Mouse (Mus musculus) MEL (cell line): ENCODE measurements around the gene Lamtor4. TPM values are rescaled to one million over a fixed set of nuclear protein-coding genes. Genes with fewer than 3 reads are reported as not detected.

Source experiments
- DNase-seq: peaks from one replicate; pipeline ENCODE4 v3.0.0; 2011; ENCODE audit warnings: low read depth, low spot score
- H3K27ac ChIP-seq: 2 replicates; pipeline ENCODE4 v1.5.1; 2012; ENCODE audit warnings: low read depth, mild to moderate bottlenecking, control low read depth, low read length, moderate library complexity; ENCODE audit not compliant: control insufficient read depth
- H3K27me3 ChIP-seq, 2 experiments: fragments of 150-350 bp in 1 of 2; sonication (generic) in 1 of 2; 2 replicates each; pipeline ENCODE4 v1.6.1; 2012; ENCODE audit warnings: low read length in 2 of 2, mild to moderate bottlenecking in 2 of 2, improper control_type of control experiment in 1 of 2, moderate library complexity in 1 of 2; ENCODE audit not compliant: insufficient read depth in 2 of 2, control insufficient read depth in 1 of 2
- H3K36me3 ChIP-seq, 2 experiments: 2 replicates each; pipeline ENCODE4 v1.6.1; 2012 to 2014; ENCODE audit warnings: low read length in 2 of 2, improper control_type of control experiment in 1 of 2, inconsistent platforms in 1 of 2, mild to moderate bottlenecking in 1 of 2; ENCODE audit not compliant: insufficient read depth in 2 of 2, control insufficient read depth in 1 of 2
- H3K4me1 ChIP-seq, 2 experiments: fragments of 150-350 bp in 1 of 2; sonication (generic) in 1 of 2; 2 replicates each; pipeline ENCODE4 v1.6.1; 2012; ENCODE audit warnings: low read length in 2 of 2, improper control_type of control experiment in 1 of 2, mild to moderate bottlenecking in 1 of 2; ENCODE audit not compliant: insufficient read depth in 2 of 2, control insufficient read depth in 1 of 2
- H3K4me3 ChIP-seq, 2 experiments: fragments of 150-350 bp in 1 of 2; sonication (generic) in 1 of 2; 2 replicates each; pipeline ENCODE4 v1.5.1; 2012; ENCODE audit warnings: low read depth in 2 of 2, low read length in 2 of 2, mild to moderate bottlenecking in 2 of 2, moderate library complexity in 2 of 2, control low read depth in 1 of 2, improper control_type of control experiment in 1 of 2; ENCODE audit not compliant: control insufficient read depth in 1 of 2, insufficient read depth in 1 of 2
- H3K79me2 ChIP-seq: 2 replicates; pipeline ENCODE4 v1.6.1; 2012; ENCODE audit warnings: mild to moderate bottlenecking, low read length, moderate library complexity; ENCODE audit not compliant: control insufficient read depth, poor library complexity, insufficient read depth
- H3K9ac ChIP-seq: 2 replicates; pipeline ENCODE4 v1.6.1; 2012; ENCODE audit warnings: low read depth, mild to moderate bottlenecking, control low read depth, low read length, moderate library complexity; ENCODE audit not compliant: control insufficient read depth, poor library complexity, severe bottlenecking
- H3K9me3 ChIP-seq: fragments of 150-350 bp; sonication (generic); replicated peaks from 2 replicates; pipeline ENCODE4 v1.6.1; 2012; ENCODE audit warnings: mild to moderate bottlenecking, low read length, improper control_type of control experiment, moderate library complexity; ENCODE audit not compliant: insufficient read depth
- BHLHE40 ChIP-seq: IDR thresholded peaks from 2 replicates; pipeline ENCODE4 v1.6.1; 2012; ENCODE audit warnings: low read depth, mild to moderate bottlenecking, inconsistent platforms, low read length, improper control_type of control experiment, borderline replicate concordance
- CHD2 ChIP-seq: IDR thresholded peaks from 2 replicates; pipeline ENCODE4 v1.6.1; 2011; ENCODE audit warnings: low read length, improper control_type of control experiment
- CTCF ChIP-seq, 3 experiments: IDR thresholded peaks in 2 of 3; conservative IDR thresholded peaks in 1 of 3; 2 replicates each; pipeline ENCODE4 v1.5.1; 2011 to 2012; ENCODE audit warnings: low read length in 3 of 3, low read depth in 2 of 3, mild to moderate bottlenecking in 2 of 3, improper control_type of control experiment in 1 of 3, inconsistent platforms in 1 of 3, mixed read lengths in 1 of 3, moderate library complexity in 1 of 3; ENCODE audit not compliant: control insufficient read depth in 1 of 3, insufficient read depth in 1 of 3, poor library complexity in 1 of 3, severe bottlenecking in 1 of 3
- E2F4 ChIP-seq: IDR thresholded peaks from 2 replicates; pipeline ENCODE4 v1.6.1; 2011; ENCODE audit warnings: low read depth, low read length, improper control_type of control experiment, borderline replicate concordance
- ELF1 ChIP-seq: IDR thresholded peaks from 2 replicates; pipeline ENCODE4 v1.6.1; 2014; ENCODE audit warnings: low read depth, mild to moderate bottlenecking, inconsistent platforms, low read length, improper control_type of control experiment, moderate library complexity
- EP300 ChIP-seq, 2 experiments: IDR thresholded peaks; 2 replicates each; pipeline ENCODE4 v1.6.1; 2011; ENCODE audit warnings: improper control_type of control experiment in 2 of 2, low read length in 2 of 2, low read depth in 1 of 2, mild to moderate bottlenecking in 1 of 2
- ETS1 ChIP-seq: IDR thresholded peaks from 2 replicates; pipeline ENCODE4 v1.6.1; 2012; ENCODE audit warnings: low read depth, mild to moderate bottlenecking, inconsistent platforms, low read length, improper control_type of control experiment, moderate library complexity
- GABPA ChIP-seq: IDR thresholded peaks from 2 replicates; pipeline ENCODE4 v1.6.1; 2012; ENCODE audit warnings: low read depth, mild to moderate bottlenecking, inconsistent platforms, low read length, improper control_type of control experiment, moderate library complexity
- GATA1 ChIP-seq: IDR thresholded peaks from 2 replicates; pipeline ENCODE4 v1.6.1; 2011; ENCODE audit warnings: low read depth, low read length, improper control_type of control experiment
- MAX ChIP-seq: IDR thresholded peaks from 2 replicates; pipeline ENCODE4 v1.6.1; 2011; ENCODE audit warnings: low read length, improper control_type of control experiment
- MEF2A ChIP-seq: IDR thresholded peaks from 2 replicates; pipeline ENCODE4 v1.6.1; 2014; ENCODE audit warnings: low read depth, mild to moderate bottlenecking, inconsistent platforms, low read length, improper control_type of control experiment; ENCODE audit not compliant: poor library complexity, insufficient replicate concordance, severe bottlenecking; ENCODE audit errors: extremely low read depth
- MYB ChIP-seq: IDR thresholded peaks from 2 replicates; pipeline ENCODE4 v1.6.1; 2011; ENCODE audit warnings: mild to moderate bottlenecking, low read depth, low read length, improper control_type of control experiment
- MYC ChIP-seq: IDR thresholded peaks from 2 replicates; pipeline ENCODE4 v1.6.1; 2011; ENCODE audit warnings: low read depth, mild to moderate bottlenecking, low read length, improper control_type of control experiment, moderate library complexity
- NELFE ChIP-seq: IDR thresholded peaks from 2 replicates; pipeline ENCODE4 v1.6.1; 2011; ENCODE audit warnings: low read depth, low read length, improper control_type of control experiment
- POLR2A ChIP-seq, 2 experiments: IDR thresholded peaks; 2 replicates each; pipeline ENCODE4 v1.6.1; 2011 to 2012; ENCODE audit warnings: low read length in 2 of 2, mild to moderate bottlenecking in 2 of 2, control low read depth in 1 of 2, improper control_type of control experiment in 1 of 2, low read depth in 1 of 2, moderate library complexity in 1 of 2; ENCODE audit not compliant: control insufficient read depth in 1 of 2, insufficient read depth in 1 of 2, poor library complexity in 1 of 2
- POLR2AphosphoS5 ChIP-seq: IDR thresholded peaks from 2 replicates; pipeline ENCODE4 v1.6.1; 2012; ENCODE audit warnings: low read depth, borderline replicate concordance, mild to moderate bottlenecking, inconsistent platforms, low read length, moderate library complexity, mixed read lengths
- RAD21 ChIP-seq: IDR thresholded peaks from 2 replicates; pipeline ENCODE4 v1.6.1; 2011; ENCODE audit warnings: mild to moderate bottlenecking, low read depth, low read length, improper control_type of control experiment
- RCOR1 ChIP-seq: IDR thresholded peaks from 2 replicates; pipeline ENCODE4 v1.6.1; 2012; ENCODE audit warnings: low read depth, mild to moderate bottlenecking, inconsistent platforms, low read length, improper control_type of control experiment
- SIN3A ChIP-seq: IDR thresholded peaks from 2 replicates; pipeline ENCODE4 v1.6.1; 2012; ENCODE audit warnings: low read length, improper control_type of control experiment, inconsistent platforms
- SMC3 ChIP-seq: IDR thresholded peaks from 2 replicates; pipeline ENCODE4 v1.6.1; 2011; ENCODE audit warnings: low read depth, low read length, improper control_type of control experiment
- TAL1 ChIP-seq: IDR thresholded peaks from 2 replicates; pipeline ENCODE4 v1.6.1; 2012; ENCODE audit warnings: mild to moderate bottlenecking, inconsistent platforms, low read length, moderate library complexity, mixed read lengths
- TBP ChIP-seq: IDR thresholded peaks from 2 replicates; pipeline ENCODE4 v1.8.0; 2011; ENCODE audit warnings: low read depth, low read length, improper control_type of control experiment
- TCF12 ChIP-seq: IDR thresholded peaks from 2 replicates; pipeline ENCODE4 v1.6.1; 2014; ENCODE audit warnings: low read depth, mild to moderate bottlenecking, inconsistent platforms, low read length, improper control_type of control experiment, moderate library complexity
- UBTF ChIP-seq: IDR thresholded peaks from 2 replicates; pipeline ENCODE4 v1.6.1; 2012; ENCODE audit warnings: low read depth, mild to moderate bottlenecking, inconsistent platforms, low read length, improper control_type of control experiment, moderate library complexity, borderline replicate concordance; ENCODE audit not compliant: insufficient read depth
- USF1 ChIP-seq: IDR thresholded peaks from 2 replicates; pipeline ENCODE4 v1.6.1; 2014; ENCODE audit warnings: low read depth, mild to moderate bottlenecking, inconsistent platforms, low read length, improper control_type of control experiment, moderate library complexity
- ZKSCAN1 ChIP-seq: IDR thresholded peaks from 2 replicates; pipeline ENCODE4 v1.6.1; 2012; ENCODE audit warnings: low read depth, mild to moderate bottlenecking, inconsistent platforms, low read length, improper control_type of control experiment, moderate library complexity
- ZMIZ1 ChIP-seq: IDR thresholded peaks from 2 replicates; pipeline ENCODE4 v1.6.1; 2012; ENCODE audit warnings: low read depth, mild to moderate bottlenecking, inconsistent platforms, low read length, improper control_type of control experiment, moderate library complexity
- polyA plus RNA-seq, 2 experiments: library from polyadenylated mRNA; stranded (reverse) in 1 of 2; unstranded in 1 of 2; fragments of >175 nt in 1 of 2; fragments of >200 nt in 1 of 2; gene quantifications; 2 replicates each; pipeline versions ENCODE4 v1.2.1 to v1.2.4; 2012; ENCODE audit warnings: low replicate concordance in 2 of 2, low read depth in 1 of 2; ENCODE audit not compliant: insufficient read length in 2 of 2, insufficient read depth in 1 of 2, missing spikeins in 1 of 2
- total RNA-seq: library from RNA; depleted of rRNA; stranded (reverse); fragments of 300-350 nt; gene quantifications from 2 replicates; pipeline ENCODE4 v1.2.3, GENCODE M21; 2012

Gene Lamtor4
- total and polyA plus RNA-seq, 3 experiments: 45.7 to 59.0 TPM; not detected in 1

- Histone ChIP-seq H3K36me3 (peaks cover 3 to 62% of the 10 kb centered on the region in 2 experiments; a peak in 3 of 4 replicates), H3K9ac (peak overlapping the region; percentile 93), H3K79me2 (peaks cover 48% of the 10 kb centered on the region), H3K27me3 (no peaks in the 10 kb centered on the region), H3K4me3 (peak overlapping the region; percentile 23 to 35; a peak in 3 of 4 replicates), H3K9me3 (no peaks in the 10 kb centered on the region), H3K27ac (peak overlapping the region; percentile 100), H3K4me1 (peaks cover 12 to 69% of the 10 kb centered on the region in 2 experiments)
- DNase-seq: peak; percentile 37
- TF ChIP-seq UBTF (0 out of 2 replicates have a peak, but pooled peaks have one; percentile 40), EP300 (IDR thresholded peaks at IDR 0.05; ENCODE audit: low read depth in 1 of 2, low read length in 2 of 2) (peak in 1 of 2 experiments; percentile 32; a peak in 1 of 4 replicates), MEF2A (no peak), CHD2 (no peak), GATA1 (no peak), ELF1 (no peak), MYC (no peak), CTCF (IDR thresholded peaks at IDR 0.05 in 2 of 3, conservative IDR thresholded peaks at IDR 0.05 in 1 of 3; ENCODE audit: control insufficient read depth in 1 of 3, insufficient read depth in 1 of 3, low read depth in 2 of 3, low read length in 3 of 3, poor library complexity in 1 of 3, severe bottlenecking in 1 of 3) (no peak), RAD21 (no peak), BHLHE40 (no peak; the same call in 1 of the 2 replicates), POLR2AphosphoS5 (no peak), TCF12 (peak; percentile 38; the same call in 1 of the 2 replicates), ZMIZ1 (no peak), E2F4 (no peak)
These were observed 4.8 kb downstream of the Lamtor4 start for GRCm38 (mm10) chr5:138260051-138260450.

DNA sequence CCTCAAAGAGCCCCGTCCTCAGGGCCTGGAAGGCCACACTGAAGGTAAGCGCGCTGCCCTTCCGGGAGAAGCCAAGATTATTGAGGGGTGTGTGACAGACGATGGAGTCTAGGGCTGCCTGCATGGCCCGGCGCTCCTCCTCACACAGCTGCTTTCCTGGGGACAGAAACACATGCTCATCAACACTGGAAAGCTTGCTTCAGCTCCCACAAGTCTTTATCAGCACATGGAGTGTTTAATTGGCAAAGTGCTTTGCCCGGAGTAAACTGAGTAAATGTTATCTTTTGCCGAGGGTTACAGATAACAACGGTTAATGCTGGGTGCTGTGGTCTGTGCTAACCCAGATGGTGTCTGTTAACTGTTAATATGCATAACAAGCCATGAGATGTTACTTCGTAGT is 5.6 kb downstream of the Lamtor4 start:
- Histone ChIP-seq H3K9me3 (no peaks in the 10 kb centered on the region), H3K27me3 (no peaks in the 10 kb centered on the region), H3K79me2 (peaks cover 48% of the 10 kb centered on the region), H3K9ac (peak overlapping the region; percentile 93), H3K36me3 (peaks cover 3 to 63% of the 10 kb centered on the region in 2 experiments; a peak in 3 of 4 replicates), H3K4me3 (peak overlapping the region in 1 of 2 experiments; percentile 68; a peak in 3 of 4 replicates), H3K4me1 (peaks cover 12 to 70% of the 10 kb centered on the region in 2 experiments), H3K27ac (peak overlapping the region; percentile 100)
- peak; percentile 87 for DNase-seq
- peak; percentile 95 for TF ChIP-seq RCOR1
- peak; percentile 86 for TF ChIP-seq TBP
- peak; percentile 99 for TF ChIP-seq MYB
- no peak for TF ChIP-seq RAD21
- peak; percentile 97 for TF ChIP-seq TCF12
- TF ChIP-seq CHD2: no peak
- TF ChIP-seq NELFE: peak; percentile 65
- no peak for TF ChIP-seq GABPA
- TF ChIP-seq MYC: peak; percentile 99
- peak; percentile 100 for TF ChIP-seq ETS1
- peak; percentile 60; the same call in 1 of the 2 replicates for TF ChIP-seq MEF2A
- peak; percentile 61; the same call in 1 of the 2 replicates for TF ChIP-seq ZMIZ1
- peak; percentile 97 for TF ChIP-seq MAX
- no peak for TF ChIP-seq POLR2AphosphoS5
- no peak for TF ChIP-seq UBTF
- no peak for TF ChIP-seq CTCF (IDR thresholded peaks at IDR 0.05 in 2 of 3, conservative IDR thresholded peaks at IDR 0.05 in 1 of 3; ENCODE audit: control insufficient read depth in 1 of 3, insufficient read depth in 1 of 3, low read depth in 2 of 3, low read length in 3 of 3, poor library complexity in 1 of 3, severe bottlenecking in 1 of 3)
- TF ChIP-seq ZKSCAN1: no peak
- TF ChIP-seq GATA1: peak; percentile 100
- TF ChIP-seq EP300 (IDR thresholded peaks at IDR 0.05; ENCODE audit: low read depth in 1 of 2, low read length in 2 of 2): peak; percentile 99 to 100
- no peak; a peak in 2 of 4 replicates for TF ChIP-seq POLR2A (IDR thresholded peaks at IDR 0.05; ENCODE audit: control insufficient read depth in 1 of 2, insufficient read depth in 1 of 2, low read depth in 1 of 2, low read length in 2 of 2, poor library complexity in 1 of 2)
- TF ChIP-seq USF1: no peak; the same call in 1 of the 2 replicates
- no peak for TF ChIP-seq SMC3
- peak; percentile 19; the same call in 1 of the 2 replicates for TF ChIP-seq ELF1
- TF ChIP-seq TAL1: peak; percentile 72
- TF ChIP-seq SIN3A: peak; percentile 99
